Mouse (Mus musculus) E14TG2a.4 (cell line): ENCODE results near the gene Ccdc33.

Experiments
- CTCF ChIP-seq: conservative IDR thresholded peaks from 2 replicates; pipeline ENCODE4 v1.5.1; 2014; ENCODE audit warnings: low read length
- POU5F1 ChIP-seq: IDR thresholded peaks from 2 replicates; pipeline ENCODE4 v1.6.1; 2014; ENCODE audit warnings: low read length, borderline replicate concordance

GRCm38 (mm10) chr9:58060677-58061667, 57.7 kb downstream of the Ccdc33 start:
- TF ChIP-seq CTCF = no peak
- TF ChIP-seq POU5F1 = no peak
